Comparison of ENCODE assay signal across 12 mouse cellular contexts in the genomic region with DNA sequence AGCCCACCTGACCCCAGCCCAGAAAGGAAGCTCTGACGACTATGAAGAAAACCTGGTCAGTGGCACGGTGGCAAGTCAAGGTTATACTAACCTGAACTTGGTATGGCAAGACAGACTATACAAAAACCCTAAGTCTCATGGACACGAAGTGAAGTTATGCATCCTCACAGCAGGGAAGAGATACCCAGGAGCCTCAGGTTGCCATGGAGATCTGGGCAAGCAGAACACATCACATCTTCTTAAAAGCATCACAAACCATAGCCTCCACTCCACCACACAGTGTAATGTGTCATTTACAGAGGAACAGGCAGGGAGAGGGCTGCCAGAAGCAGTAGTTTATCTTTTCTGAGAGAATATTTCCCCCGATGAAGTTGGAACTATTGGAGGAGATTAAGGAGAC.
DNase-seq lines count a peak whose midpoint lies in the region; ATAC-seq and TF ChIP-seq lines count a peak whose summit lies in the region.
"Had no signal": no experiment of that assay in that cellular context is flagged by ENCODE, and none has a peak within 500 bp of the region (broad histone marks: within the 10 kb centered on the region; RNA-seq: fewer than 3 reads in every experiment).

No protein-coding gene starts in this region.

- peak; percentile 13 for DNase-seq in hindbrain, postnatal 0 days (ENCODE audit: low spot score)
- peak; percentile 5 to 22 for DNase-seq in layer of hippocampus, postnatal 36 days
- peak; percentile 60 to 69 for DNase-seq in right cerebral cortex, adult 2 months (ENCODE audit: low spot score in 2 of 2)
- no peak for DNase-seq in gastrocnemius, postnatal 36 days
- no peak for DNase-seq in adrenal gland, postnatal 25 days
- DNase-seq: gastrocnemius, postnatal 10 days; kidney, adult 18-20 months had no signal

- H3K9ac ChIP-seq in hindbrain, postnatal 0 days (replicated peaks; ENCODE audit: low read length): no peak overlapping the region
- H3K9ac ChIP-seq in hindbrain, embryonic 12.5 days: no peak overlapping the region
- no peak overlapping the region for H3K9ac ChIP-seq in heart, embryonic 11.5 days (ENCODE audit: low read depth, low read length)
- H3K9ac ChIP-seq: liver, embryonic 15.5 days had no signal

- H3K27me3 ChIP-seq in hindbrain, postnatal 0 days (ENCODE audit: insufficient read depth, low read length): no peaks in the 10 kb centered on the region
- H3K27me3 ChIP-seq in hindbrain, embryonic 12.5 days: no peaks in the 10 kb centered on the region
- 0 out of 2 replicates have a peak, but pooled peaks cover 3% of the 10 kb centered on the region for H3K27me3 ChIP-seq in heart, embryonic 11.5 days (ENCODE audit: control insufficient read depth, insufficient read depth, low read length)
- H3K27me3 ChIP-seq: liver, embryonic 15.5 days had no signal

- intact Hi-C loops in gastrocnemius, postnatal 36 days (cut with DNase I): no loop called here

- 56% methylated on average over 4 of the region's 4 CpGs for WGBS in hindbrain, postnatal 0 days
- WGBS in hindbrain, embryonic 12.5 days: 54% methylated on average over 4 of the region's 4 CpGs
- 59% methylated on average over 4 of the region's 4 CpGs for WGBS in heart, embryonic 11.5 days (ENCODE audit: insufficient replicate concordance)

- ATAC-seq in hindbrain, postnatal 0 days: peak; percentile 55; the same call in 1 of the 2 replicates
- no peak for ATAC-seq in hindbrain, embryonic 12.5 days (ENCODE audit: low FRiP score)
- ATAC-seq in frontal cortex, adult (ENCODE audit: low TSS enrichment): peak; percentile 91
- no peak for ATAC-seq in heart, embryonic 11.5 days (replicated peaks; ENCODE audit: insufficient number of reproducible peaks, low FRiP score, low TSS enrichment)

- no peaks in the 10 kb centered on the region for H3K4me1 ChIP-seq in hindbrain, postnatal 0 days (ENCODE audit: insufficient read depth, low read length)
- no peaks in the 10 kb centered on the region for H3K4me1 ChIP-seq in hindbrain, embryonic 12.5 days
- H3K4me1 ChIP-seq in heart, embryonic 11.5 days (ENCODE audit: control insufficient read depth, insufficient read depth, low read length): no peaks in the 10 kb centered on the region
- H3K4me1 ChIP-seq: liver, embryonic 15.5 days had no signal

- H3K36me3 ChIP-seq in hindbrain, postnatal 0 days (ENCODE audit: insufficient read depth, low read length): no peaks in the 10 kb centered on the region
- no peaks in the 10 kb centered on the region for H3K36me3 ChIP-seq in hindbrain, embryonic 12.5 days
- H3K36me3 ChIP-seq in heart, embryonic 11.5 days (ENCODE audit: control insufficient read depth, insufficient read depth, low read length): no peaks in the 10 kb centered on the region
- H3K36me3 ChIP-seq: liver, embryonic 15.5 days had no signal

- H3K4me2 ChIP-seq in hindbrain, postnatal 0 days (ENCODE audit: low read depth, low read length): no peak overlapping the region
- no peak overlapping the region for H3K4me2 ChIP-seq in hindbrain, embryonic 12.5 days (replicated peaks)
- H3K4me2 ChIP-seq in heart, embryonic 11.5 days: no peak overlapping the region
- H3K4me2 ChIP-seq: liver, embryonic 15.5 days had no signal

- H3K27ac ChIP-seq in hindbrain, postnatal 0 days: no peak overlapping the region
- H3K27ac ChIP-seq in hindbrain, embryonic 12.5 days: no peak overlapping the region
- no peak overlapping the region for H3K27ac ChIP-seq in heart, embryonic 11.5 days (ENCODE audit: low read depth, low read length)
- H3K27ac ChIP-seq: liver, embryonic 15.5 days; macrophage had no signal

- H3K4me3 ChIP-seq in hindbrain, postnatal 0 days (ENCODE audit: low read length): no peak overlapping the region
- no peak overlapping the region for H3K4me3 ChIP-seq in hindbrain, embryonic 12.5 days
- no peak overlapping the region for H3K4me3 ChIP-seq in heart, embryonic 11.5 days (ENCODE audit: low read depth, low read length)
- H3K4me3 ChIP-seq: liver, embryonic 15.5 days had no signal

- no peaks in the 10 kb centered on the region for H3K9me3 ChIP-seq in hindbrain, postnatal 0 days (ENCODE audit: low read length)
- H3K9me3 ChIP-seq in hindbrain, embryonic 12.5 days (replicated peaks): no peaks in the 10 kb centered on the region
- H3K9me3 ChIP-seq in heart, embryonic 11.5 days (replicated peaks; ENCODE audit: control insufficient read depth, low read length): no peaks in the 10 kb centered on the region
- H3K9me3 ChIP-seq: liver, embryonic 15.5 days had no signal

- TF ChIP-seq CTCF in hindbrain, postnatal 0 days (IDR thresholded peaks at IDR 0.05; ENCODE audit: low read depth): no peak

Comparison
In these comparisons a context has a peak if more than half of its experiments do, and no peak if none do; other contexts are left out.
1. ATAC-seq: peak in hindbrain, postnatal 0 days (single experiment) and frontal cortex, adult (single experiment); none in hindbrain, embryonic 12.5 days (single experiment) and heart, embryonic 11.5 days (single experiment).
2. DNase-seq: peak in hindbrain, postnatal 0 days (single experiment), layer of hippocampus, postnatal 36 days (2 of 2) and right cerebral cortex, adult 2 months (2 of 2); none in gastrocnemius, postnatal 36 days (0 of 2) and adrenal gland, postnatal 25 days (single experiment).